Mouse (Mus musculus) lung, postnatal 14 days (tissue): ENCODE data around the gene Mfap3l.
A peak's percentile ranks its signal among the peaks of the same experiment; 100 is the strongest.
"Not testable (repeated sequence)": the region's sequence is repeated elsewhere in the genome, so short reads cannot be mapped to it uniquely, and the experiment has no call there.

Experiments
- DNase-seq: peaks from one replicate; pipeline ENCODE4 v3.0.0; 2021

The Mfap3l gene

GRCm38 (mm10) chr8:60632250-60632932 is at the start of gene Mfap3l:
Gene Mfap3l, plus strand, starts transcription at chr8:60632827.
- peak; percentile 86 for DNase-seq

- DNase-seq = no peak
These were observed 49.3 kb upstream of the Mfap3l start for GRCm38 (mm10) chr8:60583369-60583768.

GRCm38 (mm10) chr8:60591352-60592105 is 41.1 kb upstream of the Mfap3l start:
- not testable (repeated sequence) for DNase-seq

- peak; percentile 5 for DNase-seq
These were observed 37.9 kb upstream of the Mfap3l start for GRCm38 (mm10) chr8:60594761-60595160.

- no peak for DNase-seq
These were observed 21.0 kb upstream of the Mfap3l start for GRCm38 (mm10) chr8:60611580-60612111.

GRCm38 (mm10) chr8:60616928-60617327 is 15.7 kb upstream of the Mfap3l start:
- DNase-seq = peak; percentile 55

GRCm38 (mm10) chr8:60621561-60621960 is 11.1 kb upstream of the Mfap3l start:
- DNase-seq = no peak

- DNase-seq = no peak
These were observed 10.6 kb upstream of the Mfap3l start for GRCm38 (mm10) chr8:60622056-60622455.

GRCm38 (mm10) chr8:60623438-60623837 is 9.2 kb upstream of the Mfap3l start:
- no peak for DNase-seq

GRCm38 (mm10) chr8:60624722-60625121 is 7.9 kb upstream of the Mfap3l start:
- DNase-seq = no peak

GRCm38 (mm10) chr8:60627937-60628336 is 4.7 kb upstream of the Mfap3l start:
- DNase-seq = no peak

- DNase-seq = no peak
These were observed 3.6 kb upstream of the Mfap3l start for GRCm38 (mm10) chr8:60629059-60629458.

GRCm38 (mm10) chr8:60631504-60631934 is 1.1 kb upstream of the Mfap3l start:
- DNase-seq = peak; percentile 70

- peak; percentile 24 for DNase-seq
These were observed 467 bp downstream of the Mfap3l start for GRCm38 (mm10) chr8:60632933-60633655.

- no peak for DNase-seq
These were observed 2.3 kb downstream of the Mfap3l start for GRCm38 (mm10) chr8:60634921-60635320.

GRCm38 (mm10) chr8:60635846-60636245 is 3.2 kb downstream of the Mfap3l start:
- no peak for DNase-seq

GRCm38 (mm10) chr8:60640046-60640445 is 7.4 kb downstream of the Mfap3l start:
- no peak for DNase-seq

- peak; percentile 51 for DNase-seq
These were observed 10.9 kb downstream of the Mfap3l start for GRCm38 (mm10) chr8:60643416-60644020.

GRCm38 (mm10) chr8:60645164-60645563 is 12.5 kb downstream of the Mfap3l start:
- no peak for DNase-seq

- no peak for DNase-seq
These were observed 13.3 kb downstream of the Mfap3l start for GRCm38 (mm10) chr8:60645911-60646310.

GRCm38 (mm10) chr8:60647291-60647690 is 14.7 kb downstream of the Mfap3l start:
- no peak for DNase-seq

- DNase-seq = no peak
These were observed 16.5 kb downstream of the Mfap3l start for GRCm38 (mm10) chr8:60649081-60649480.

- no peak for DNase-seq
These were observed 17.5 kb downstream of the Mfap3l start for GRCm38 (mm10) chr8:60650119-60650518.
